Mouse (Mus musculus) spleen, embryonic (tissue): ENCODE measurements around the gene Snai3.

Experiments
- CTCF ChIA-PET: fragments of 350-600 bp; sonication (Branson Sonifier 250); formaldehyde crosslinking; loops from one replicate; lab custom pipeline; 2022; lab: Charles Lee

Snai3 gene

GRCm38 (mm10) chr8:122461473-122462148, 1.1 kb upstream of the Snai3 start:
- CTCF ChIA-PET: no interaction called here

- CTCF ChIA-PET: no interaction called here
Observed at GRCm38 (mm10) chr8:122459990-122460389, 543 bp downstream of the Snai3 start.

- CTCF ChIA-PET: interaction anchor here (0.6 kb wide), 1 partner anchor 20 kb away, joined by 3 read pairs; no protein-coding TSS in a partner anchor
Observed at GRCm38 (mm10) chr8:122459218-122459900, 1.2 kb downstream of the Snai3 start.

GRCm38 (mm10) chr8:122457171-122457570, 3.4 kb downstream of the Snai3 start:
- CTCF ChIA-PET: no interaction called here

GRCm38 (mm10) chr8:122454409-122454808, 6.1 kb downstream of the Snai3 start:
- CTCF ChIA-PET: no interaction called here

- CTCF ChIA-PET: interaction anchor here (0.7 kb wide), 1 partner anchor 273 kb away, joined by 7 read pairs; no protein-coding TSS in a partner anchor
Observed at GRCm38 (mm10) chr8:122452154-122452553, 8.4 kb downstream of the Snai3 start.

GRCm38 (mm10) chr8:122451161-122451703, 9.3 kb downstream of the Snai3 start:
- CTCF ChIA-PET: no interaction called here

GRCm38 (mm10) chr8:122445203-122445602, 15.3 kb downstream of the Snai3 start:
- CTCF ChIA-PET: interaction anchor here (0.6 kb wide), 1 partner anchor 72 kb away, joined by 3 read pairs; no protein-coding TSS in a partner anchor

GRCm38 (mm10) chr8:122444058-122444748, 16.3 kb downstream of the Snai3 start:
- CTCF ChIA-PET: interaction anchor here (0.6 kb wide), 2 partner anchors 9 to 14 kb away, joined by 3 to 5 read pairs; no protein-coding TSS in a partner anchor

- CTCF ChIA-PET: interaction anchor here (0.6 kb wide), 1 partner anchor 44 kb away, joined by 3 read pairs; no protein-coding TSS in a partner anchor
Observed at GRCm38 (mm10) chr8:122443262-122444006, 17.1 kb downstream of the Snai3 start, which contains the start of gene Mvd. Mvd (minus strand) TSS chr8:122443422.

GRCm38 (mm10) chr8:122442781-122443180, 17.8 kb downstream of the Snai3 start:
- CTCF ChIA-PET: no interaction called here

- CTCF ChIA-PET: no interaction called here
Observed at GRCm38 (mm10) chr8:122442356-122442755, 18.2 kb downstream of the Snai3 start.

- CTCF ChIA-PET: interaction anchor here (0.5 to 0.6 kb wide), 2 partner anchors 61 to 166 kb away, joined by 3 to 4 read pairs; no protein-coding TSS in a partner anchor
Observed at GRCm38 (mm10) chr8:122441326-122441725, 19.2 kb downstream of the Snai3 start.

- CTCF ChIA-PET: no interaction called here
Observed at GRCm38 (mm10) chr8:122439336-122439735, 21.2 kb downstream of the Snai3 start.

GRCm38 (mm10) chr8:122437708-122438331, 22.7 kb downstream of the Snai3 start:
- CTCF ChIA-PET: interaction anchor here (0.6 to 1.3 kb wide), 3 partner anchors 11 to 103 kb away, joined by 3 to 4 read pairs (median 3); no protein-coding TSS in a partner anchor

GRCm38 (mm10) chr8:122436586-122437125, 23.9 kb downstream of the Snai3 start:
- CTCF ChIA-PET: interaction anchor here (1.3 kb wide), 1 partner anchor 45 kb away, joined by 3 read pairs; no protein-coding TSS in a partner anchor

GRCm38 (mm10) chr8:122436146-122436545, 24.4 kb downstream of the Snai3 start:
- CTCF ChIA-PET: interaction anchor here (0.7 kb wide), 1 partner anchor 119 kb away, joined by 5 read pairs; no protein-coding TSS in a partner anchor

GRCm38 (mm10) chr8:122435375-122435774, 25.2 kb downstream of the Snai3 start:
- CTCF ChIA-PET: interaction anchor here (0.7 kb wide), 1 partner anchor 120 kb away, joined by 5 read pairs; no protein-coding TSS in a partner anchor

GRCm38 (mm10) chr8:122433269-122433905, 27.1 kb downstream of the Snai3 start:
- CTCF ChIA-PET: no interaction called here
